ENCODE assay signal across 8 mouse cellular contexts in the genomic region with DNA sequence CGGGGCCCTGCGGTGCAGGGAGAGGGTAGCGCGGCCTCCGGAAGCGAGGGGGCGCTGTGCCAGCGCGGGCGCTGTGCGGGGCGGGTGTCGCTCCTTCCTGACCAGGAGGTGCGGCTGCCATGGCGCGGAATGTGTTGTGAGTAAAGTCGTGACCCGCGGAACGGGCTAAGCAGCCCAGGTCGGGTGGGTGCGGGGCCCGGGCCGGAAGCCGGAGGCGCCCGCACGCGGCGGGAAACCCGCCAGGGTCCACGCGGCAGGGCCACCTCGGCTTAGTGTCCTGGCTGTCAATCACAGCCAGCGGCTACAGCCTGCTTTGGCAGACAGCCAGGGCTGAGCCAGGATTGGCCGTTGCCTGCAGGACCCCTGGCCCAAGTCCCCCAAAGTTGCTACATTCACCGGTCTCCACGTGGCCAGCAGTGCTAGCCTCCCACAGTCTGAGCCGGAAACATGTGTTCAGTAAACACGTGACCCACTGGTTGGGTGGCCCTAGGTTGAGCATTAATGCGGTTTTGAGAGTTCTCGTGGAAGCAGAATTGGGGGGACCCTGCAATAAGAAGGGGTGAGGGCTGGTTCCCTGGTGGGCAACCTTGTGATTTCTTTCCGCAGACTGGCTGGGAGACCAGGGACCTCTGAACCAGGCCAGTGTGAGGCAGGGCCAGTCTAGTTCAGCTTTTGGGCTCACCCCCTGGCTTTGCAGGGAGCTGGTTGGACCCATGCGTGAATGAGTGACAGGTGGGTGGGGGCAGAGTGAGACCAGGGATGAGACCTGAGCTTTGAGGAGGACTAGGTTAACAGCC. TPM values are rescaled to one million over a fixed set of nuclear protein-coding genes. Genes with fewer than 3 reads are reported as not detected.
DNase-seq lines count a peak whose midpoint lies in the region; ATAC-seq and TF ChIP-seq lines count a peak whose summit lies in the region.

No protein-coding gene starts in this region.

- peak; percentile 46 to 75 for ATAC-seq in hematopoietic stem cell, adult 5-6 weeks (replicated peaks in 1 of 2; ENCODE audit: insufficient read depth in 1 of 2, low FRiP score in 2 of 2, low TSS enrichment in 1 of 2, low read depth in 1 of 2, poor library complexity in 2 of 2, severe bottlenecking in 2 of 2)
- peak; percentile 81 for ATAC-seq in lung, embryonic 15.5 days (ENCODE audit: borderline replicate concordance, extremely low read depth, low FRiP score, low TSS enrichment)

- peaks cover 10% of the 10 kb centered on the region for H3K4me1 ChIP-seq in cerebellum, adult 2 months (ENCODE audit: control insufficient read depth, insufficient read depth, low read length)
- H3K4me1 ChIP-seq in lung, embryonic 15.5 days, result peaks cover 57% of the 10 kb centered on the region
- peaks cover 10% of the 10 kb centered on the region for H3K4me1 ChIP-seq in olfactory bulb, adult 2 months (ENCODE audit: control insufficient read depth, insufficient read depth, low read length)

- no peaks in the 10 kb centered on the region for H3K27me3 ChIP-seq in cerebellum, adult 2 months (ENCODE audit: control insufficient read depth, insufficient read depth, low read length)
- no peaks in the 10 kb centered on the region for H3K27me3 ChIP-seq in lung, embryonic 15.5 days

- H3K4me2 ChIP-seq in lung, embryonic 15.5 days, result peak overlapping the region; percentile 63

- under 1% methylated on average over 44 of the region's 44 CpGs for WGBS in cerebellum, adult 2 months
- 2% methylated on average over 43 of the region's 44 CpGs for WGBS in lung, embryonic 15.5 days
- WGBS in olfactory bulb, adult 2 months, result 2% methylated on average over 44 of the region's 44 CpGs

- H3K36me3 ChIP-seq in lung, embryonic 15.5 days, result peaks cover 3% of the 10 kb centered on the region; the same call in 1 of the 2 replicates

- H3K27ac ChIP-seq in cerebellum, adult 2 months (ENCODE audit: insufficient read depth, low read length), result peak overlapping the region; percentile 33; the same call in 1 of the 2 replicates
- peak overlapping the region; percentile 93 for H3K27ac ChIP-seq in lung, embryonic 15.5 days
- no peak overlapping the region for H3K27ac ChIP-seq in olfactory bulb, adult 2 months (ENCODE audit: insufficient read depth, low read depth, low read length)

- no peaks in the 10 kb centered on the region for H3K9me3 ChIP-seq in lung, embryonic 15.5 days

- peak overlapping the region; percentile 68 for H3K9ac ChIP-seq in lung, embryonic 15.5 days

- peak overlapping the region; percentile 93 for H3K4me3 ChIP-seq in cerebellum, adult 2 months (replicated peaks; ENCODE audit: insufficient read depth, low read depth, low read length)
- peak overlapping the region; percentile 58 for H3K4me3 ChIP-seq in lung, embryonic 15.5 days
- peak overlapping the region; percentile 83 for H3K4me3 ChIP-seq in olfactory bulb, adult 2 months (ENCODE audit: insufficient read depth, low read depth, low read length)

- DNase-seq in MEL-GATA-1-ER (ENCODE audit: extremely low read depth, low read depth), result peak; percentile 48
- peak; percentile 87 to 92 for DNase-seq in cerebellum, adult 2 months
- peak; percentile 84 for DNase-seq in forelimb bud, embryonic 11.5 days (ENCODE audit: low read depth, low spot score)
- DNase-seq in layer of hippocampus, adult 9-10 months (ENCODE audit: low spot score), result peak; percentile 60
- peak; percentile 65 to 71 for DNase-seq in thymus, adult 18-20 months

- TF ChIP-seq CTCF in cerebellum, adult 2 months (IDR thresholded peaks at IDR 0.05; ENCODE audit: borderline replicate concordance, insufficient read depth, low read depth, low read length), result peak; percentile 80
- TF ChIP-seq CTCF in olfactory bulb, adult 2 months (IDR thresholded peaks at IDR 0.05; ENCODE audit: insufficient read depth, low read depth, low read length), result peak; percentile 90; the same call in 1 of the 2 replicates

- peak; percentile 45; the same call in 1 of the 2 replicates for TF ChIP-seq POLR2A in cerebellum, adult 2 months (IDR thresholded peaks at IDR 0.05; ENCODE audit: borderline replicate concordance, insufficient read depth, low read length)
- peak; percentile 56; the same call in 1 of the 2 replicates for TF ChIP-seq POLR2A in olfactory bulb, adult 2 months (IDR thresholded peaks at IDR 0.05; ENCODE audit: insufficient read depth, low read depth, low read length)

RNA-seq across cellular contexts. Expression of gene Mrpl23, which starts 0.8 kb away (rescaled TPM):
- polyA plus RNA-seq in cerebellum, adult 2 months (2012; rRNA removed), result 81.9 and 87.2 TPM in 2 replicates
- total RNA-seq in hematopoietic stem cell, adult 5-6 weeks (2017), result 28.1 and 42.5 TPM in 2 replicates
- 22.8 and 28.3 TPM in 2 replicates for polyA plus RNA-seq in lung, embryonic 15.5 days (2015; fragmentation: Nextera tagmentation; extraction: Ambion mirVana)
- polyA plus RNA-seq in olfactory bulb, adult 2 months (2012; ENCODE audit: insufficient read depth, insufficient read length, low replicate concordance, missing spikeins), result not detected in 2 replicates

RNA-seq across cellular contexts. Expression of gene Tnnt3, which starts 34.6 kb away (rescaled TPM):
- polyA plus RNA-seq in cerebellum, adult 2 months (2012; rRNA removed), result 0.39 and 0.65 TPM in 2 replicates
- 0.55 and 9.3 TPM in 2 replicates for total RNA-seq in hematopoietic stem cell, adult 5-6 weeks (2017)
- 2.5 and 5.1 TPM in 2 replicates for polyA plus RNA-seq in lung, embryonic 15.5 days (2015; fragmentation: Nextera tagmentation; extraction: Ambion mirVana)
- polyA plus RNA-seq in olfactory bulb, adult 2 months (2012; ENCODE audit: insufficient read depth, insufficient read length, low replicate concordance, missing spikeins), result not detected in 2 replicates
